Mouse (Mus musculus) midbrain, embryonic 12.5 days (tissue): ENCODE measurements around the gene Crtc1. TPM values are rescaled to one million over a fixed set of nuclear protein-coding genes. Genes with fewer than 3 reads are reported as not detected.
A peak's percentile ranks its signal among the peaks of the same experiment; 100 is the strongest.

Experiments used
- ATAC-seq: fragments of 200-750 bp; cut with Nextera tagmentation; 2 replicates; pipeline ENCODE4 v1.8.0; 2017; ENCODE audit warnings: low read depth, moderate TSS enrichment, moderate library complexity; ENCODE audit not compliant: low FRiP score
- H3K27ac ChIP-seq: fragments of 300-500 bp; sonication (generic); replicated peaks from 2 replicates; pipeline ENCODE4 v1.5.1; 2016; ENCODE audit warnings: mild to moderate bottlenecking
- H3K27me3 ChIP-seq: fragments of 300-500 bp; sonication (generic); 2 replicates; pipeline ENCODE4 v1.6.1; 2016; ENCODE audit warnings: mild to moderate bottlenecking
- H3K36me3 ChIP-seq: fragments of 300-500 bp; sonication (generic); 2 replicates; pipeline ENCODE4 v1.6.1; 2016
- H3K4me1 ChIP-seq: fragments of 300-500 bp; sonication (generic); 2 replicates; pipeline ENCODE4 v1.6.1; 2016
- H3K4me2 ChIP-seq: fragments of 300-500 bp; sonication (generic); replicated peaks from 2 replicates; pipeline ENCODE4 v1.6.1; 2016; ENCODE audit warnings: mild to moderate bottlenecking, moderate library complexity
- H3K4me3 ChIP-seq: fragments of 300-500 bp; sonication (generic); 2 replicates; pipeline ENCODE4 v1.5.1; 2016; ENCODE audit warnings: mild to moderate bottlenecking
- H3K9ac ChIP-seq: fragments of 300-500 bp; sonication (generic); replicated peaks from 2 replicates; pipeline ENCODE4 v1.6.1; 2016; ENCODE audit warnings: mild to moderate bottlenecking, moderate library complexity
- H3K9me3 ChIP-seq: fragments of 300-500 bp; sonication (generic); 2 replicates; pipeline ENCODE4 v1.6.1; 2016; ENCODE audit warnings: mild to moderate bottlenecking
- WGBS: fragments of 180-500 bp; shearing (Covaris S2); methylation state at CpG from one replicate; pipeline ENCODE4 v1.1.7; 2016; 5-methylcytosine and 5-hydroxymethylcytosine counted together
- polyA plus RNA-seq: library from polyadenylated mRNA; unstranded; fragments of >200 nt; fragmentation: Nextera tagmentation; extraction: Ambion mirVana; gene quantifications from 2 replicates; pipeline ENCODE4 v1.2.1, GENCODE M21; 2016

Gene Crtc1
- polyA plus RNA-seq, 1 experiment from 2014 or later = 23.6 TPM

DNA sequence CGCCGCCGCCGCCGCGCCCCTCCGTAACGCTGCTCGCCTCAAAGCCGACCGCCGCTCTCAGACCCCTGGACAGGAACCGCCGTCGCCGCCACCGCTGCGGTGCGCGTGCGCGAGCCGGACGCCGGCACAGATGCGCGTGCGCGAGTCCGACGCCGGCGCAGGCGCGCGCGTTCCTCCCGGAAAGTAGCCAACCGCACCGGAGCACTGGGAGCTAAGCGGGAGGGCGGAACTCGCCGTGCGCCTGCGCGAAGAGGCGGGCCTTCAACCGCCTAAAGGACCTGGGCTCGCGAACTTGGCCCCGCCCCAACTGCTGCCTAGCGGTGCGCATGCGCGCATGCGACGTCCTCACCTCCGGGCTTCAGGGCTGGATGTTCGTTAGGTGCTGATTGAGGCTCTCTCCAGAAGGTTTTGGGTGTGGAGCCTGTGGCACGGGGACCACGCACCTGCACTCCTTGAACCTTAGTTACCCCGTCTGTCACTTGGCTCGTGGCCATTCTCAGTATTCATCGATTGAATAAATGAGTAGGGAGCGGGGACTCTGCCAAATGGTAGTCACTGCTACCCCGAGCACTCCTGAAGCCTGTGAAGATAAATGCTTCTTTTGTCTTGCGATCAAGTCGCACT lies 86.1 kb downstream of the Crtc1 start, which contains the start of gene Upf1:
Gene Upf1 (minus strand): TSS at position 85 of the 624 bp plus-strand sequence.
- Histone ChIP-seq H3K4me1 (peaks cover 45% of the 10 kb centered on the region), H3K27ac (peak within 1 kb of the TSS; percentile 84), H3K9ac (peak within 1 kb of the TSS; percentile 96), H3K27me3 (0 out of 2 replicates have a peak, but pooled peaks cover under 1% of the 10 kb centered on the region), H3K4me3 (peak within 1 kb of the TSS; percentile 97), H3K9me3 (no peaks in the 10 kb centered on the region), H3K36me3 (peaks cover 11% of the 10 kb centered on the region; the same call in 1 of the 2 replicates), H3K4me2 (peak within 1 kb of the TSS; percentile 99)
- ATAC-seq = peak; percentile 91
- under 1% methylated on average over 61 of the region's 69 CpGs for WGBS

DNA sequence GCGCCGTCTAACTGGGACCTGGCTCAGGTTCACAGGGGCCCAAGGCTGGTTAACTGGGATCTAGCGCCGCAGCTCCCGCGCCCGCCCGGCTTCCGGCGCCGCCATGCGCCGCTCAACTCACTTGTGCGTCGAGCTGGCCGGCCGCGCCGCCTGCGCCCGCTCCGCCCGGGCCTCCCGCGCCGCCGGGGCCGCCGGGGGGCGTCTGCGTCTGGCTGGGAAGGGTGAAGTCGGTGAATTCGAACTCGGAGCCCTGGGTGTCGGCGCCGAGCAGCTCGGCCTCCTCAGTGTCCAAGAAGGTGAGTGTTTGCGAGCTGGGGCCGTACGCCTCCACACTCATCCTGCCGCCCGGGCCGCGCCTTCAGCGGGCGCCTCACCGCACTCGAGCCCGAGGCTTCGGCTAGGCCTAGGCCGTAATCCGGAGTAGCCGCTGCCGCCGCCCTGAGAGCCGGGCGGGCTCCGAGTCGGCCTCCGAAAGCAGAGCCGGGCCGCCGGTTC lies 86.7 kb downstream of the Crtc1 start:
- H3K4me2 ChIP-seq = peak overlapping the region; percentile 99
- peak overlapping the region; percentile 97 for H3K4me3 ChIP-seq
- H3K4me1 ChIP-seq = peaks cover 47% of the 10 kb centered on the region
- no peaks in the 10 kb centered on the region for H3K9me3 ChIP-seq
- peaks cover 11% of the 10 kb centered on the region; the same call in 1 of the 2 replicates for H3K36me3 ChIP-seq
- ATAC-seq = peak; percentile 59
- H3K9ac ChIP-seq = peak overlapping the region; percentile 96
- WGBS = 0% methylated on average over 53 of the region's 64 CpGs
- H3K27me3 ChIP-seq = no peaks in the 10 kb centered on the region
- H3K27ac ChIP-seq = peak overlapping the region; percentile 84

DNA sequence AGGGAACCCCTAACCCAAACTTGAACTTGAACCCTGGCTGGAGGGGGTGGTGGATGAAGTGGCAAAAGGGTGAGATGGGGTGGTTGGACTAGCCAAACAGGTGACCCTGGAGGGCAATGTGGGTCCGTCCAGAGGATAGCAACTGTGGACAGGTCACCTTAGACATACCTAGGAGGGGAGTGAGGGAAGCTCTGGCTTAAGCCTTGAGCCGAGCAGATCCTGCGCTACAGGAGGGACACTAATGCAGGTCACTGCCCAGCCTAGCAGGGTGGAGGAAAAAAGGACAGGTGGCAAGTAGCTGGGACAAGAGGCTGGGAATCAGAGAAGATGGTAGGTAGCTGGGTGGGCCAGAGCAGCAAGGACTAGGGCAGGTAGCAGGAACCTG lies 87.4 kb downstream of the Crtc1 start:
- ATAC-seq = no peak
- Histone ChIP-seq H3K9ac (peak overlapping the region; percentile 96), H3K4me1 (peaks cover 47% of the 10 kb centered on the region), H3K4me2 (peak overlapping the region; percentile 99), H3K36me3 (peaks cover 11% of the 10 kb centered on the region; the same call in 1 of the 2 replicates), H3K27ac (no peak overlapping the region), H3K27me3 (no peaks in the 10 kb centered on the region), H3K4me3 (peak overlapping the region; percentile 97), H3K9me3 (no peaks in the 10 kb centered on the region)
- 30% methylated on average over 3 of the region's 3 CpGs for WGBS

DNA sequence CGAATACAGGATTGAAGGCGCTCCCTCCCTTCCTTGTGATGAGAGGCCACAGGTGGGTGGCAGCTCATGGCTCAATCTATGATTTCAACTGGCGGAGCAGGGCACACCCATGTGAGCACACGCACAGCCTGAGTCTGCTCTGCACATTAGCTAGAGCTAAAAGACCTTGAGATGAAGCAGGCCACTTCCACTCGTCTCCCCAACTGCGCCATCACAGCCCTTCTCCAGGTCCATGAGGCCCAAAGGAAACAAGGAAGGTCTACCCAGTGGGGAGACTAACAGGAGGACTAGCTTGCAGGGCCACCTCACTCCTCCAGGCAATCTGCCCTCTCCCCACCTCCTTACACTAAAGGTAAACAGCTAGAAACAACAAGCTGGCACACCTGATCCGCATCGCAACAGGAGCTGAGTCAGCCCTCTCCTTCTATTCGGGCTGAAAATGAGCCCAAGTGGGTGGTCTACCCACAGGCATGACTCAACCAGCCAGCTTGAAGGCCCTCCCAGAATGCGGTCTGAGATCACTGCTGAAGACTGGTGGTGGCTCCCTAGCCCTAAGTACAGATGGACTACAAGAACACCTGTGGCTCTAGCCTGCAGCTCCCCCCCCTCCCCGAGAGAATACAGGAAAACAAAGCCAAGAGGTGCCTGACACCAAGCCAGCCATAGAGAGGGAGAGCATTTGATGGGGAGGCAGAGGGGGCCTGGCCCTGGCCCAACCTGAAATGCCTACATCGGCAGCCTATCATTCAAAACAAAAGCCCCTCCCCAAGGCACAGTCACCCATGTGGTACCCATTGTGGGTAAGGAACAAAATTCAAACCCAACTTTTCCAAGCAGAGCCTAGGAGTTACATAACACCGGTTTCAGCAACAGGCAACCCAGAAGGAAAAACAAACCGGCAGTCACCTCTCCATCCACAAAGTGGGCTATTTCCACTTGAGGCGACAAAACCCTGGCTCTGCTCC lies 88.1 kb downstream of the Crtc1 start:
- 64% methylated on average over 15 of the region's 15 CpGs for WGBS
- H3K27me3 ChIP-seq = no peaks in the 10 kb centered on the region
- H3K9ac ChIP-seq = peak overlapping the region; percentile 96
- ATAC-seq = no peak
- H3K4me1 ChIP-seq = peaks cover 47% of the 10 kb centered on the region
- H3K4me2 ChIP-seq = peak overlapping the region; percentile 99
- H3K27ac ChIP-seq = no peak overlapping the region; the same call in 1 of the 2 replicates
- H3K36me3 ChIP-seq = peaks cover 11% of the 10 kb centered on the region; the same call in 1 of the 2 replicates
- H3K9me3 ChIP-seq = no peaks in the 10 kb centered on the region
- peak overlapping the region; percentile 97 for H3K4me3 ChIP-seq

DNA sequence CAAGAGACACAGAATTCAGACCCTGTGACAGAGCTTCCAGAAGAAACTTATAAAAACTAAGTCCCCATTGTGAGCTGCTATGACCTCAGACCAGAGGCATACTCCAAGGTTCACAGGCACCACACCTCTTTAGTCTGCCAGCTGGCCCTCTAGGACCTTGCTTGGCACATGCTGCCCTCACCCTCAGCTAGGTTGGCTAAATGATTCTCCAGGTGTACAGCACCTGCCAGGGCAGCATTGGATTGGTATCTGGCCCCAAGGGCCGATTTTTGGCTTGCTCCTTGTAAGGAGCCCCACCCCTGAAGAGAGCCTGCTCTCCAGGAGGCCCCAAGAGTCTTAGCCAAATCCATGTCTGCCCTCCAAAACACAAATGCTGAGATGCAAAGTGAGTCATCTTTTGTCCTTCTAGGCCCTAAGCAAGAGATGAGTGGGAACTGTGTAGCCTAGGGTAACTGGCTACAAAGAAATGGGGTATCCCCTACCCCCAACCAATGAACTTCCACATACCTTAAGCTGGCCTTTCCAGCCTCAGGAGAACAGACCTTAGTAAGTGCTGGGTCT lies 91.4 kb downstream of the Crtc1 start:
- peaks cover 41% of the 10 kb centered on the region for H3K4me1 ChIP-seq
- H3K27me3 ChIP-seq = no peaks in the 10 kb centered on the region
- no peak overlapping the region for H3K9ac ChIP-seq
- no peak for ATAC-seq
- no peak overlapping the region for H3K27ac ChIP-seq
- no peak overlapping the region for H3K4me3 ChIP-seq
- H3K4me2 ChIP-seq = no peak overlapping the region
- 75% methylated on average over 1 of the region's 1 CpGs for WGBS
- H3K9me3 ChIP-seq = no peaks in the 10 kb centered on the region
- peaks cover 21% of the 10 kb centered on the region for H3K36me3 ChIP-seq

DNA sequence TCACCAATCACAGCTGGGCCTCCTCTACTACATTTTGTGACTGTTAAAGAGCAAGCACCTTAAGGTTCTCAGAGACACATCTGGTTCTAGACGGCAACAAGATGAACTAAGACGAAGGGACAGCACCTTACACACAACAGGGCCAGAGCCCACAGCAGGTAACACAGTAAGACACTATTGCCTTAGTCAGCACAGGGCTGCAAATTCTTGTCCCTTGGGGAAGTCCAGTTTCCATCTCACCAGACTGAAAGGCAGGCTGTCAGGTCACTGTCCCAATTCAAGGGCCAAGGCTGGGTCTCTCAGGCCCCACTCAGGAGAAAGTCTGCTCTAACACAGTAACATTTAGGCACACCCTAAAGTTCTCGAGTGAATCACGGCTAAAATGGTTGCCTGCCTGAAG lies 91.9 kb downstream of the Crtc1 start:
- H3K9me3 ChIP-seq = no peaks in the 10 kb centered on the region
- 92% methylated on average over 4 of the region's 4 CpGs for WGBS
- no peak for ATAC-seq
- no peaks in the 10 kb centered on the region for H3K27me3 ChIP-seq
- no peak overlapping the region for H3K4me2 ChIP-seq
- no peak overlapping the region for H3K27ac ChIP-seq
- H3K9ac ChIP-seq = no peak overlapping the region
- no peak overlapping the region for H3K4me3 ChIP-seq
- H3K36me3 ChIP-seq = peaks cover 26% of the 10 kb centered on the region
- H3K4me1 ChIP-seq = peaks cover 41% of the 10 kb centered on the region

DNA sequence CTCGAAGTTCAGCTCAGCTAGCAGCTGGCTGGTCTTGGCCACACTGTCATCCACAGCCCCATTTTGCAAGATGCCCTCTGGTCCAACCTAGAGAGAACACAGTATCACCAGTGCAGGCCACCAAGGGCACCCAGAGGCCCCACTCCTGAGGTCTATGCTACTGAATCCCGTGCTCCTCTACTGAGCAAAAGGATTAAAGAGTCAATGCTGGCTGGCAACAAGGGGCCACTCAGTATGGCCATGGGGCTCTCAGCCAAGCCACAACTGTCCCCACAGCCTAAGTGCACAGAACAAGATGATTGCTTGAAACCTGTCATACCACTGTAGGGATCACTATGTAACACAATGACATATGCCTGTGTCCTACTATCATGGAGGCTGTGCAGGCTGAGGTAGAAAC lies 95.1 kb downstream of the Crtc1 start:
- Histone ChIP-seq H3K4me3 (no peak overlapping the region), H3K36me3 (peaks cover 55% of the 10 kb centered on the region), H3K9me3 (no peaks in the 10 kb centered on the region), H3K27ac (no peak overlapping the region), H3K4me2 (no peak overlapping the region), H3K9ac (no peak overlapping the region), H3K4me1 (peaks cover 12% of the 10 kb centered on the region; the same call in 1 of the 2 replicates), H3K27me3 (no peaks in the 10 kb centered on the region)
- ATAC-seq = no peak
- WGBS = 91% methylated on average over 2 of the region's 2 CpGs

DNA sequence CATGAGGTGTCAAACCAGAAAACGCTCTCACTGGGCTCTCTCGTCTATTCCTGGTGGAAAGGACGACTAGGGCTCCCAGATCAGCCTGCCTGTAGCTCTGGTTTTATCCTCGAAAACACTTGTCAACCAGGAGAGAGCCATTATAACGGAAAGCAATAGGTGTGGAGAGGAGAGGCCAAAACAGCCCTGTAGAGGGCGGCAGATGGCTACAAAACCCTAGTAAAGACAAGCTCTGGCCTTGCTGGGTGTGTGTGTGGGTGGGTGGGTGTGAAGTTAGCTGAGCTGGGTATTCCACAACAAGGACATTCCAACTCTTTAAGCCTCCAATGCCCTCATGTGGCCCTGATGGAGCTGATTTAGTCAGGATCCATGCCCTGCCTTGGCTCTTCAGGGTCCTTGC lies 95.7 kb downstream of the Crtc1 start:
- WGBS = 56% methylated on average over 6 of the region's 6 CpGs
- no peak for ATAC-seq
- H3K27ac ChIP-seq = no peak overlapping the region
- H3K9ac ChIP-seq = no peak overlapping the region
- no peak overlapping the region for H3K4me2 ChIP-seq
- H3K4me3 ChIP-seq = no peak overlapping the region
- H3K36me3 ChIP-seq = peaks cover 56% of the 10 kb centered on the region
- H3K27me3 ChIP-seq = no peaks in the 10 kb centered on the region
- peaks cover 6% of the 10 kb centered on the region; the same call in 1 of the 2 replicates for H3K4me1 ChIP-seq
- H3K9me3 ChIP-seq = no peaks in the 10 kb centered on the region

DNA sequence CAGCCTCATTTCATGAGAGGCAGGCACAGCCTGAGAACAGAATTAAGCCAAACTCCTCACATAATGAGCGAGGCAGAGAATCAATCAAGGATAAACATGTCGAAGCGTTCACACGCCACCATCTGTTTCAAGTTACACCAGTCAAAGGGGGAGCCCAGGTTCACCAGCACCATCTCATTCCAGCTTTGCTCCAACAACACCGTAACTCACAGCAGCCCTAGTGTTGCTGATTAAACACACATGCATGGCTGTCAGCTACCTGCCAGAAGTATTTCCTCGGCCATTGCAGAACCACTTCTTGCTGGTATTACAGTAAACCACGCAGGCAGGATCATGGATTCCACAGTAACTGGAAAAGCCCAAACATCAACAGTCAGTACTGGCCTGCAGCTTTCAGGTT lies 96.3 kb downstream of the Crtc1 start:
- Histone ChIP-seq H3K4me2 (no peak overlapping the region), H3K9ac (no peak overlapping the region), H3K4me1 (0 out of 2 replicates have a peak, but pooled peaks cover under 1% of the 10 kb centered on the region), H3K4me3 (no peak overlapping the region), H3K27me3 (no peaks in the 10 kb centered on the region), H3K9me3 (no peaks in the 10 kb centered on the region), H3K27ac (no peak overlapping the region), H3K36me3 (peaks cover 59% of the 10 kb centered on the region)
- ATAC-seq = no peak
- WGBS = 86% methylated on average over 7 of the region's 7 CpGs

DNA sequence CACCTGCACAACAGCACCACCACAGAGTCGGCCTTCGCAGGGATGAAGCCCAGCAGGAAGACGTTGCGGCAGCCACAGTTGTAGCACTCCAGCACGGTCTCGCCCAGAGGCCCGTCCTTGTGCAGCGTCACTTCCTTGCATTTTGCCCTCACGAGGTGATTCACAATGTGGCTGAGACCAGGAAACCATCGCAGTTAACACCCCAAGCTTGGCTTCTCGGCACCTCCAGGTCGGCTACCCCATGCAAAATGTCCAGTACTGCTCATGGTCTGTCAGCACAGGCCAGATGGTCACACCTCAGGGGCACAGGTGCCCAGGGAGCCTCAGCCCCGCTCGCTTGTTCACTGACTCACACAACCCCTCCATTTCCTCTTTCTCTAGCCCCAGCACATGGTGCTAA lies 97.4 kb downstream of the Crtc1 start:
- Histone ChIP-seq H3K36me3 (peaks cover 70% of the 10 kb centered on the region), H3K27ac (no peak overlapping the region), H3K27me3 (no peaks in the 10 kb centered on the region), H3K4me2 (no peak overlapping the region), H3K9ac (no peak overlapping the region), H3K4me1 (no peaks in the 10 kb centered on the region), H3K9me3 (no peaks in the 10 kb centered on the region), H3K4me3 (no peak overlapping the region)
- no peak for ATAC-seq
- WGBS = 93% methylated on average over 14 of the region's 14 CpGs

DNA sequence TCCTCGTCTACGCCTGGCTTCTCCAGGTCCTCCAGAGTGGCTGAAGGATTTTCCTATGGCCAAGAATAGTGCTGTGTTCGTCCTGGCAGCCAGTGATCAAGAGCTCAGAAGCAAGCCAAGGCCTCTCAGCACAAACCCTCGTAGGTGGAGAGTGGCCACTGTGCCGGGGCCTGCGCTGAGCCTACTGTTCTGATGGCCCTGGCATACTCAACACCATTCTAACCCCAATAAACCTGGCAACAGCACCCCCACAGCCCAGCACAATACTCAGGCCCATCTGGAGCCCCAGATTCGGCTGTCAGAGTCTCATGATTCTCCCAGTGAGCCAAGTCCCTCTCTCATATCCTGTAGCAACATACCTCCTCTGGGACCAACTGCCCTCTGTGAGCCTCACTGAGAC lies 98.7 kb downstream of the Crtc1 start:
- H3K36me3 ChIP-seq = peaks cover 80% of the 10 kb centered on the region
- H3K27me3 ChIP-seq = no peaks in the 10 kb centered on the region
- H3K9me3 ChIP-seq = no peaks in the 10 kb centered on the region
- H3K4me3 ChIP-seq = no peak overlapping the region
- no peaks in the 10 kb centered on the region for H3K4me1 ChIP-seq
- no peak for ATAC-seq
- no peak overlapping the region for H3K27ac ChIP-seq
- H3K9ac ChIP-seq = no peak overlapping the region
- WGBS = 95% methylated on average over 7 of the region's 7 CpGs
- no peak overlapping the region for H3K4me2 ChIP-seq
